Mouse (Mus musculus) hindbrain, embryonic 10.5 days (tissue): Measurements from ENCODE around the gene Gm38393. TPM values are rescaled to one million over a fixed set of nuclear protein-coding genes. Genes with fewer than 3 reads are reported as not detected.
A peak's percentile ranks its signal among the peaks of the same experiment; 100 is the strongest.

ENCODE experiments used
- DNase-seq: peaks from one replicate; pipeline ENCODE4 v3.0.0-alpha.2; 2017; ENCODE audit warnings: low spot score
- H3K27ac ChIP-seq: fragments of 300-500 bp; sonication (generic); 2 replicates; pipeline ENCODE4 v1.5.1; 2016; ENCODE audit warnings: mild to moderate bottlenecking, moderate library complexity
- H3K27me3 ChIP-seq: fragments of 300-500 bp; sonication (generic); 2 replicates; pipeline ENCODE4 v1.6.1; 2016; ENCODE audit warnings: mild to moderate bottlenecking; ENCODE audit not compliant: poor library complexity, insufficient read depth, severe bottlenecking
- H3K36me3 ChIP-seq: fragments of 300-500 bp; sonication (generic); 2 replicates; pipeline ENCODE4 v1.6.1; 2016; ENCODE audit warnings: mild to moderate bottlenecking, moderate library complexity
- H3K4me1 ChIP-seq: fragments of 300-500 bp; sonication (generic); replicated peaks from 2 replicates; pipeline ENCODE4 v1.6.1; 2016; ENCODE audit warnings: mild to moderate bottlenecking
- H3K4me3 ChIP-seq: fragments of 300-500 bp; sonication (generic); 2 replicates; pipeline ENCODE4 v1.5.1; 2016; ENCODE audit warnings: mild to moderate bottlenecking, moderate library complexity
- H3K9me3 ChIP-seq: fragments of 300-500 bp; sonication (generic); 2 replicates; pipeline ENCODE4 v1.6.1; 2016; ENCODE audit warnings: mild to moderate bottlenecking, moderate library complexity
- WGBS: fragments of 180-500 bp; shearing (Covaris S2); methylation state at CpG from one replicate; pipeline ENCODE4 v1.1.7; 2016; 5-methylcytosine and 5-hydroxymethylcytosine counted together
- polyA plus RNA-seq: library from polyadenylated mRNA; unstranded; fragments of >200 nt; fragmentation: Nextera tagmentation; extraction: Ambion mirVana; gene quantifications from 2 replicates; pipeline ENCODE4 v1.2.1, GENCODE M21; 2016

Gm38393 gene
- polyA plus RNA-seq = 0.89 and 2.0 TPM in 2 replicates

DNA sequence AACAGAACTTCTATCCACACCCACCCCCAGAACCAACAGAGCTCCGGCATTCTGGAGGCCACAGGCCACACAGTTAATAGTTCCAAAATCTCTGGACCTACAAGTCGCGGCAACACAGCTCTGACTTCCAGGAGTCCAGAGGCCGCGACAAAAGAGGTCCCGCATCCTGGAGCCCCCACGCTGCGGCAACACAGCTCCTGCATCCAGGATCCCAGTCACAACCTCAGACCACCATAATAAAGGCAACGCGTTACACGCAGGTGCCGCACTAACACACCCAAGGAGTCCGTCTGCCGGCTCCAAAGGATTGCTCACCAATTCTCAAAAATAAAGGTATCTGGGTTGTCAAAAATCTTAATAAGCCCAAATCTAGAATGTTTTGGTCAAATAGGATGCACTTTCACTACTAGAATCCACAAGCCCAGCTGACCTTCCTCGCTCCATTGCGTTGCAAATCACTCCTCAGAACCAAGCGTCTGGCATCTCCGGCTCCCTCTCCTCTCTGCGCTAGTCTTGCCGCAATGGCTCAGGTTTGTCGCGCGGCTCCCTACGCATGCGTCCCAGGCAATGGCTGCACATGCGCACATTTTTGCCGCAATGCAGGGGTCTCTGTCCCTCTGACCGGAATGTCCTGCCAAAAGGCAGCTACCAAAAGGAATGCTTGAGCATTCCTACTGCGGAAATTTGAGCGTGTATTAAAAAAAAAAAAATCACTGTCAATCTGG is at the start of gene Gm38393, which contains the start of gene Snurf:
Gene Gm38393, minus strand, starts transcription at position 459 of the 725 bp plus-strand sequence.
Gene Snurf, minus strand, starts transcription at position 444 of the 725 bp plus-strand sequence.
- peak; percentile 76 for DNase-seq
- H3K4me3 ChIP-seq = peak within 1 kb of the TSS; percentile 67
- H3K36me3 ChIP-seq = no peaks in the 10 kb centered on the region
- 47% methylated on average over 30 of the region's 30 CpGs for WGBS
- H3K9me3 ChIP-seq = peaks cover 31% of the 10 kb centered on the region
- no peaks in the 10 kb centered on the region; the same call in 1 of the 2 replicates for H3K4me1 ChIP-seq
- H3K27ac ChIP-seq = peak within 1 kb of the TSS; percentile 89
- H3K27me3 ChIP-seq = no peaks in the 10 kb centered on the region

- H3K36me3 ChIP-seq = no peaks in the 10 kb centered on the region
- no peaks in the 10 kb centered on the region for H3K4me1 ChIP-seq
- DNase-seq = no peak
- WGBS = 73% methylated on average over 6 of the region's 6 CpGs
- no peak overlapping the region for H3K27ac ChIP-seq
- H3K9me3 ChIP-seq = 0 out of 2 replicates have a peak, but pooled peaks cover 14% of the 10 kb centered on the region
- H3K4me3 ChIP-seq = no peak overlapping the region
- H3K27me3 ChIP-seq = no peaks in the 10 kb centered on the region
These were observed 42.8 kb upstream of the Gm38393 start for GRCm38 (mm10) chr7:60047481-60048201.

DNA sequence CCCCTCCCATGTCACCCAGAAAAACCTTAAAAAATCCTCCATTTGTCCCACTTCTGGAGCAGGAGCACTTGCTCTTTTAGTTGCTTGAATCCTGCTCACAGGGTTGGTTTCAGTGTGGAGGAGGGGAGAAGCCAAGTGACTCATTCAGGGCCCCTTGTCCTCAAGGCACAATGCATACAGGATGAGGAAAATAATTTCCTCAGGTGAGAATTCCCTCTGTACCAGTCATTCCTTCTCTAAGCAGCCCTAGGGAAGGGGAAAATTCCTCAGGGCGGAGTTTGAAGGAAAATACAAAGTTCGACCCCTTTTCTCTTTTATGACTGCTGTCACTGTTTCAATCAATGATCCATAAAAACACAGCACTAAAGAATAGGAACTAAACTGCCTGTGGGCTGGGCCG is 8.3 kb upstream of the Gm38393 start:
- WGBS = 76% methylated on average over 3 of the region's 3 CpGs
- Histone ChIP-seq H3K4me1 (no peaks in the 10 kb centered on the region), H3K36me3 (no peaks in the 10 kb centered on the region), H3K27ac (no peak overlapping the region), H3K9me3 (peaks cover 13% of the 10 kb centered on the region; the same call in 1 of the 2 replicates), H3K4me3 (no peak overlapping the region), H3K27me3 (no peaks in the 10 kb centered on the region)
- no peak for DNase-seq

DNA sequence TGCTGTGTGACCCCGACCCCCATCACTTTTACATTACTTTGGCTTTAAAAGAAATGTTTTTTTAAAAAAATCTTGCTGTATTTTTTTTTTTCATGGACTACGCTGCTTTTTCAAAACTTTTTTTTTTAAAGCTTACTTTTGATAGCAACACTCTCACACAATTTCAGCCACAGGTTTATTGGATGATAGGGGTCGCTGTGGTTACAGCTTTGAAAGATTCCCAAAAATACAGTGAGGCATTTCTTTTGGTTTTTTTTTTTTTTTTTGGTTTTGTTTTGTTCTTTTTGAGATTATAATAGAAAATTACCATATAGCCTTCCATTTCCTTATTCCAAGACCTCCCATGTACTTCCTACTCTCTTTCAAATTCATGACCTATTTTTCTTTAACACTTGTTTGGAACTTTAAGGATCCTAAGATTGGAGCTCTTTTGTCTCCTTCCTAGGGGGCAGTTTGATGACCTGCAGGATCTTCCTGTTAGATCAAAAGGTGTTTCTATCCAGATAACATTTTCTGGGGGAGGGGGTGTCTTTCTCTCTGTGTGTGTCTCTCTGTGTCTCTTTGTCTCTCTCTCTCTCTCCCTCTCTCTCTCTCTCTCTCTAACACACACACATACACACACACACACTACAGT is 3.0 kb upstream of the Gm38393 start:
- 40% methylated on average over 3 of the region's 3 CpGs for WGBS
- H3K27me3 ChIP-seq = no peaks in the 10 kb centered on the region
- H3K9me3 ChIP-seq = peaks cover 38% of the 10 kb centered on the region
- no peak overlapping the region for H3K4me3 ChIP-seq
- H3K36me3 ChIP-seq = no peaks in the 10 kb centered on the region
- no peak overlapping the region for H3K27ac ChIP-seq
- no peaks in the 10 kb centered on the region; the same call in 1 of the 2 replicates for H3K4me1 ChIP-seq
- no peak for DNase-seq

DNA sequence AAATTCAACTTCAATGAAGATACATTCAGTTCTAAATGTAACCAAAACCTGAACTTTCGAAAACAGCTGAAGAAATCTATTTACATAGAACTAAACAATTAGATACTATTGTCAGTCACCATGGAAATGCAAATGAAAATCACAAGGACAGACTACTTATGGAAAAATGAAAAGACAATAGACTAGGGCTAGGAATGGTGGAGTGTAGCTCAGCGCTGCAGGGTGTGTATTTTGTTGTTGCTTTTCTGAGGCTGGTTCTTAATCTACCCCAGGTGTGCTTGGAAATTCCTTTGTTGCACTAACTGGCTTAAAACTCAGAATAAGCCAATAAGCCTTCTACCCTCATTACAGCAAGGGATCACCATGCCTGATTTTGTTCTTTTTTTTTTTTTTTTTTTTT is 1.4 kb upstream of the Gm38393 start:
- no peaks in the 10 kb centered on the region for H3K36me3 ChIP-seq
- H3K4me3 ChIP-seq = no peak overlapping the region
- DNase-seq = no peak
- 47% methylated on average over 2 of the region's 2 CpGs for whole genome bisulfite sequencing
- H3K27ac ChIP-seq = no peak overlapping the region
- peaks cover 35% of the 10 kb centered on the region for H3K9me3 ChIP-seq
- no peaks in the 10 kb centered on the region; the same call in 1 of the 2 replicates for H3K4me1 ChIP-seq
- H3K27me3 ChIP-seq = no peaks in the 10 kb centered on the region

GRCm38 (mm10) chr7:60003921-60004605 is 801 bp downstream of the Gm38393 start:
- Histone ChIP-seq H3K27me3 (no peaks in the 10 kb centered on the region), H3K36me3 (no peaks in the 10 kb centered on the region), H3K4me3 (peak overlapping the region; percentile 67), H3K4me1 (no peaks in the 10 kb centered on the region; the same call in 1 of the 2 replicates), H3K27ac (peak overlapping the region; percentile 89), H3K9me3 (peaks cover 31% of the 10 kb centered on the region)
- peak; percentile 76 for DNase-seq
- WGBS = 48% methylated on average over 22 of the region's 22 CpGs

DNA sequence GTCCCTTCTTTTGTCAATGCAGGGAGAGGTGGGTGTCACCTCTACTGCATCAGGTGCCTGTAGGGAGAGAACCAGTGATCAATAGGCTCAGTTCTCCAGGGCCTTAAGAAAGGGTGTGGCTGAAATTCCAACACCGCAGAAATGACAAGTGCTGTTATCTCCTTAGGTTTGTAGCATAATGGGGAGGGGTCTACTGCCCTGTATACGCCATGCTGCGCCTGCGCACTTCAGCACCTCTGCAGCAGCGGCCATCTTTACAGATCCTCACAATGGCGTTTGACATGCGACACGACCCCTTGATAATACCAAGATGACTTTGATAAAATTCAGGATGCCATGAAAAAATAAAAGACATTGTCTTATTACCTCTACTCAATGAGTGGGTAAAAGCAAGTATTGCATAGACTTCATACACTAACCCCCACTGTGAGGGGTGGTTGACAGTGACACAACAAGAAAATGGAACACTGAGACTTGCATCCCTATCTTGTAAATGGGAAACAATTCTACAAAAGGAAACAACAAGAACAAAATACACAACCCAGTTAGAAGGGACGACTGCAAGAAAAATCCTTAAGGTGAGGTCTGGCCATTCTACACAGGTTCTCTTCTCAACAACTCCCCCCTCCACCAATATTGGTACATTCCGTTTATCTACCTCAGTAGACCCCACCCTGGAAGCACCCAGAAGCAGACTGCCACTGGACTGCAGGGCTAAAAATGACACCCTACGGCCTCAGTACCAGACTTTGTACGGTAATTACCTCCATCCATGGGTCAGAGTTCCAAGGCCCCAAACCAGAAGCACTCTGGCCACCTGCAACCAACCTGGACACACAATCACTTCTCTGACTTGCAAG is 1.6 kb downstream of the Gm38393 start:
- WGBS = 42% methylated on average over 12 of the region's 12 CpGs
- H3K27ac ChIP-seq = peak overlapping the region; percentile 89

DNA sequence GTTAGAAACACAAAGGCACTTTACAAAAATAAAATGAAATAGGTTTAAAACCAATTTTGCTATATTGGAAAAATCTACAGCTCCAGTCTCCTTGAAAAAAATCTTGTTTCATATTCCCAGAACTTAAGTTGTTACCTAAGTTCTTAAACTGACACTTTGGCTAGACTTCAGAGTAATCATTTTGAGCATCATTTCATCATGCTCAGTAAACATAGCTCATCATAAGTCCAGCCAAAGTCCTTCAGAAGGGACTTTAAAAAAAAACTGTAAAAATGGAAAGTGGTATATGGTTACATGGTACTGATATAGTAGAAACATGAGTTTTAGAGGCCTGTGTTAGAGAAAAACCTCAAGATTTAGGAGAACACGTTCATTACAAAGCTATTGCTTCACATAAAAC is 26.2 kb downstream of the Gm38393 start:
- Histone ChIP-seq H3K9me3 (0 out of 2 replicates have a peak, but pooled peaks cover 2% of the 10 kb centered on the region), H3K27ac (no peak overlapping the region), H3K27me3 (no peaks in the 10 kb centered on the region), H3K4me1 (no peaks in the 10 kb centered on the region), H3K36me3 (peaks cover 25% of the 10 kb centered on the region), H3K4me3 (no peak overlapping the region)
- WGBS = 72% methylated on average over 1 of the region's 1 CpGs
- no peak for DNase-seq

More for the DNA sequence above, 1.6 kb downstream of the Gm38393 start:
- peak; percentile 34 for DNase-seq
- Histone ChIP-seq H3K4me3 (peak overlapping the region; percentile 67), H3K27me3 (no peaks in the 10 kb centered on the region), H3K4me1 (no peaks in the 10 kb centered on the region; the same call in 1 of the 2 replicates), H3K9me3 (peaks cover 30% of the 10 kb centered on the region), H3K36me3 (peaks cover under 1% of the 10 kb centered on the region; the same call in 1 of the 2 replicates)

Other genes with a start within 250 kb of the Gm38393 start
- gene Snurf, start within 50 bp of the Gm38393 start, polyA plus RNA-seq = 78.6 and 129 TPM in 2 replicates
- 137 and 193 TPM in 2 replicates for gene Snrpn, start 135.2 kb upstream of the Gm38393 start, polyA plus RNA-seq